Mouse (Mus musculus): ENCODE measurements around the gene Krt27.
A peak's percentile ranks its signal among the peaks of the same experiment; 100 is the strongest.

Gene Krt27

DNA sequence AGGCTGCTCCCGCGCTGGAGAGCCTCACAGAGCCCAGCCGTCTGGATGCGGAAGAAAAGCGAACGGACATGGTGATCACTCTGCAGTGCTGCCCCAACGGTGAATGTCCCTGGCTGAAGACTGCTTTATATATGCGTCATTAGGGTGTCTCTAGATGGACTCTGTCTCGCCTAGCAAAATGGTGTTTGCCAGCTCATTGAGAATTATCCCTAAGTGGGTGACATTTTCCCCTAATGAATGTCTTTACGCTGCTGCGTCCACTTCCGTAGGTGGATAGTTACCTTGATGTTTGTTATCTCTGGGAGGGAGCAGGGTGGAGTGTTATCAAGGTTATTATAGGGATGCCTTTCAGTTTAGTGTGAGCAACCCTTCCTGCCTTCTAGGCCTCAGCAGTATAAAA lies at the start of gene Krt27:
Krt27 (minus strand) TSS at position 101 of the 400 bp plus-strand sequence.
- DNase-seq: no peak

DNA sequence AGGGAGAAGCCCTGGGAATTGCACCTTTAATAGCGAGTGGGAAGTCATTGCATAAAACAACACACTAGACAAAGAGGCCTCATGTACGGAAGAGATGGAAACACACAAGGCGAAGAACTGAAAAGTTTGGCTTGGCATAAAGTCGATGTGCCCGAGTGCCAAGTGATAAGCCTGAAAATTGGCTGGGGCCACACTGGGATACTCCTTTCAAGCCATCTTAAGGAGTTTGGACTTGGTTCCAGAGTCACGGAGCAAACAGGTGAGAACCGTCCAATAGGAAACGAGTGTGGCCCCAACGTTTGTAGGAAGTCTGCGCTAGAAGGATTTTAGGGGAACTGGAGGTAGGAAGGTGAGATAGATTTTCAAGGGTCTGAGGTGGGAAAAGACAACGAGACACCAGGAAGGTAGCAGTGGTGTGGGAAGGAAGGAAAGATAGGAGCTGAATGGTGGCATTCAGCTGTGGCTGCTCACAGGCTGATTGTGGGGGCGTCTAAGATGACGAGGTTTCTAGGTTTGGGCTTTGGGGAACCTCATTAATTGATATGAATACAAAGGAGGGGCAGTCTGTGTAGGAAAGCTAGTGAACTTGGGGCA lies 49.1 kb upstream of the Krt27 start:
- DNase-seq: no peak

DNA sequence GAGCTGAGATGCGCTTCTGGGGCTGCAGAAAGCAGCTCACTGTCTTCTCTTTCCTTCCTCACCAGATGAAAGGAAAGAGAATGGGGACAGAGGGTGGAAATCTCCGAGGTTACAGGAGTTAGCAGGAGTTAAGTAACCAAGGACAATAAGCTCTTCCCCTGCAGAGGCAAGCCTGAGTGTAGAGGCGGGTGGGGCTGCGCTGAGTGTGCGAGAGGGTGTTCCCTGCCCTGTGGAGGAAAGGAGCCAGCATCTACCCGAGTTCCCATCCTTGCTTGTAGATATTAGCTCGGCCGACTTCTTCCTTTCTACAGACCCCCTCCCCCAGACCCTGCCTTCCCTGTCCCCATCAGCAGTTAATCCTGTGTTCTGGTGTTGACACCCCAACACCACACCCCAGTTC lies 47.9 kb upstream of the Krt27 start:
- DNase-seq: no peak

DNA sequence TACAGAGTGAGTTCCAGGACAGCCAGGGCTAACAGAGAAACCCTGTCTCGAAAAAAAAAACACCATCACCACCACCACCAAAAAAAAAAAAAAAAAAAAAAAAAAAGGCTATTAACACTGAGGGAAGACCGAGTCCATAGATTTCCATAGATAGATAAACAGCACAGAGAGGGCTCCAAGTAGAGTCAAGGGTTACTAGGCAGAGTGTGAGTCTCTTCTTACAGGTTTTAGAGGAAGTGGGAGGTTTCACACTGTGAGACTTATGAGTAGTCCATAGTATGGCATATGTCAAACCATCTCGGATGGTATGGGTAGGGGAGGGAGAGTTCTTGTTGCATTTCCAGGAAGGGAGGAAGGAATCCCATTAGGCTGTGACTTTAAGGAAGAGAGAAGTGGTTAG lies 47.2 kb upstream of the Krt27 start:
- DNase-seq: no peak

DNA sequence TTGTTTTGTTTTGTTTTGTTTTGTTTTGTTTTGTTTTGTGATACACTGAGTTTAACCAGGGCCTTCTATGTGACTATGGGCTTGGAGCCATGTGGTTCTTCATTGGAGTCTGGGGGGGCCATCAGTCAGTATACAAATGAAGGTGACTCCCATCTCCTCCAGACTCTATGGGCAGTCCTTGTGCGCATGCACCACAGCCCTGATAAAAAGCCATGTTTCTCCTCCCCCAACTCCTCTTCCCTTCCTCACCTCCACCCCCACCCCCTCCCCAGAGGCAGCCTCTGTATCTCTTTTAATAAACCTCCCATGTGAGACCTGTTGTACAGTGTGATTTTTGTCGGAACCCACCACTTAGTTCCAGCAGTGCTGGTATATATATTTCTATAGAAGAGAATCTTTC lies 45.8 kb upstream of the Krt27 start:
- DNase-seq: no peak

DNA sequence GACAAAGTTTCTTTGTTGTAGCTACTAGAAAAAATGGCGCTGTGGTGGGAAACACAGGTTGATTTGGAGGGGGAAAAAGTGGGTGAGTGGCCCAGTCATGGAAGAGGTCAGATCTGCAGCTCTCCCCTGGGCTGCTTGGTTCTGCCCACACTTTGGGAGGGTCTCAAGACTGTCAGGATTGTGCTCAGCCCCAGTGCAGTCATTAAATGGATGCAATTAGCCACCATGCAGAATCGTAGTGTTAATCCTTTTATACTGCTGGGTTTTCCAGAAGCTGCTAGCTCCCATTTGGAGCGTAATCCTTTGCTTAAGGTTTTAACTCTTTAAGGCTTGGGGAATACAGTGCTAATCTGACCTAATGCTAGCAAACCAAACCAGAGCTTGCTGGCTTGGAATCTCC lies 45.1 kb upstream of the Krt27 start:
- DNase-seq: peak; percentile 79

DNA sequence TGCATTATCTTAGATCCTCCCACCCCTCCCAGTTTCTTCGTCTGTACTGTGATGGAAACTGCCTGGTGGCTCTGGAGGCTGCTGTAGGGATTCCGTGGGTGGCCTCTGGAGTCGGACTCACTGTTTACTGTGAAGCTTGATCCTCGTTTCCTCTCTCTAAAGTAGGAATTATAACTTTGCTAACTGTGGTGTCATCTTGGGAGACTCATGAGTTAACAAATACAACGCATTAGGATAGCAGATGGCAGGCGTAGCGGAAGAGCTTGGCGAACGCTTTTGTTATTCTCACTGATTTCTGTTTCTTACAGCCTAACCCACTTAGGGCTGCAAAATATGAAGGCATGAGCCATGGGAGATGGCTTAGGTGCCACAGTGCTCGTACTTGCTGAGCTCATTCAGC lies 41.6 kb upstream of the Krt27 start:
- no peak for DNase-seq

DNA sequence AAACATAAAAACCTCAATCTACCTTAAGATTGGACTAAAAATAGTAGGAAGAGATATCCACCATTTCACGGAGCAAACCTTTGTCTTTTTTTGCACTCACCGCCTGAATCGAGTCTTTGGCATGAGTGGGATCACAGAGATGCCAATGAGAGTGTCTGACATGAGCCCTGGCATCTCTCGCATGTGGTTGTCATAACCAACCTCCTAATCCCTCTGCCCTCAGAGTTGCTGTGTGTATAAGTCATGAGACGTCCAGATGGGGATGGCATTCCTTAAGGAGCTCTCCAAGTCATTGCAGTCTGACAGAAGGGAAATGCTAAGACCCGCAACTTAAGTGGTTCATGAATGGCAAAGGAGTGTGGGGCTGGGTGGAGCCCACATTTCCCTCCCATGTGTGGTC lies 40.5 kb upstream of the Krt27 start:
- no peak for DNase-seq

DNA sequence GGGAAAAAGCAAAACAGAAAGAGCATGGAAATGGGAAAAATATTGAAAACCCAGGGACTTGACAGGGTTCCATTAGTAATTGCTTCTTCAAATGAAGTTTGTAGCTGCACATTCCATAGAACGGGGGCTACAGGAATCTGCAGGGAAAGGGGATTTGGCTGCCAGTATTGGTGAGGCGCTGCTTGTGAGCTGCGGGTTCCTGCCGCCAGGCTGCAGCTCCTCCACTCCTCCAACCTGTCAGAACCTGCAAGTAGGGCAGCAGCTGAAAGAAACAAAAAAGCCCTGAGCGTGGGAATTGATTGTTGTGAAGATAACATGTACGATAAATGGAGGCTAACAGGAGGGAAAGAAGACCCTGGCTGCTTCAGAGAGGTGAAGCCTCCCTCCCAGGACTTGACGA lies 40.0 kb upstream of the Krt27 start:
- no peak for DNase-seq

DNA sequence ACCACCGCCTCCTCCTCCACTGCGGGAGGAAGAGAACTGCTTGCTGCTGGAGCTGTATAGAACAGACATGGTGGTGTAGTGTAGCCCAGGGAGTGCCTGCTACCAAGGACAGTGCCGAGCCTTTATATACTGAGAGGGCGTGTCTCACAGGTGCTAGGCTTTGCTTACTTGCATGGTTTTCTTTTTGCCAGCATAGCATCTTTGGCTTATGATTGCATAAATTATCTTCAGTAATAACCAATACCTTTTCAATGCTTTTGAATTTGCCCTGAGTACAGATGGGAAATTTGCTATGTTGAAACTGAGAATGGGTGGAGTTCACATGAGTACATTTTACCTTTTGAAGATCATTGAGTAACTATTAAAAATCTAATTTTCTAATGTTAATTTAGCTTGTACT lies 38.4 kb upstream of the Krt27 start, which contains the start of gene Krt10:
Krt10 (minus strand) TSS at position 101 of the 400 bp plus-strand sequence.
- DNase-seq: no peak

DNA sequence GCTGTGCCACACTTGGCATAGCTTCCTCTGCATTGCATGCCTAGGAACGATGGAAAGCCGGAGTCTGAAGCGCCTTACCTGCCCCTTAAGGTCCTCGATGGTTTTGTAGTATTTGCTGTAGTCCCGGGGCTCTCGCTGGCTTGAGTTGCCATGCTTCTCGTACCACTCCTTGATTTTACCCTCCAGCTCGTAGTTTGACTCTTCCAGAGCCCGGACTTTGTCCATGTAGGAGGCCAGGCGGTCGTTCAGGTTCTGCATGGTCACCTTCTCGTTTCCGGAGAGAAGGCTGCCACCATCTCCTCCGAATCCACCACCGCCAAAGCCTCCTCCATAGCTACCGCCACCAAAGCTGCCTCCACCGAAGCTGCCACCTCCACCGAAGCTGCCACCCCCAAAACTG lies 37.8 kb upstream of the Krt27 start:
- DNase-seq: no peak

DNA sequence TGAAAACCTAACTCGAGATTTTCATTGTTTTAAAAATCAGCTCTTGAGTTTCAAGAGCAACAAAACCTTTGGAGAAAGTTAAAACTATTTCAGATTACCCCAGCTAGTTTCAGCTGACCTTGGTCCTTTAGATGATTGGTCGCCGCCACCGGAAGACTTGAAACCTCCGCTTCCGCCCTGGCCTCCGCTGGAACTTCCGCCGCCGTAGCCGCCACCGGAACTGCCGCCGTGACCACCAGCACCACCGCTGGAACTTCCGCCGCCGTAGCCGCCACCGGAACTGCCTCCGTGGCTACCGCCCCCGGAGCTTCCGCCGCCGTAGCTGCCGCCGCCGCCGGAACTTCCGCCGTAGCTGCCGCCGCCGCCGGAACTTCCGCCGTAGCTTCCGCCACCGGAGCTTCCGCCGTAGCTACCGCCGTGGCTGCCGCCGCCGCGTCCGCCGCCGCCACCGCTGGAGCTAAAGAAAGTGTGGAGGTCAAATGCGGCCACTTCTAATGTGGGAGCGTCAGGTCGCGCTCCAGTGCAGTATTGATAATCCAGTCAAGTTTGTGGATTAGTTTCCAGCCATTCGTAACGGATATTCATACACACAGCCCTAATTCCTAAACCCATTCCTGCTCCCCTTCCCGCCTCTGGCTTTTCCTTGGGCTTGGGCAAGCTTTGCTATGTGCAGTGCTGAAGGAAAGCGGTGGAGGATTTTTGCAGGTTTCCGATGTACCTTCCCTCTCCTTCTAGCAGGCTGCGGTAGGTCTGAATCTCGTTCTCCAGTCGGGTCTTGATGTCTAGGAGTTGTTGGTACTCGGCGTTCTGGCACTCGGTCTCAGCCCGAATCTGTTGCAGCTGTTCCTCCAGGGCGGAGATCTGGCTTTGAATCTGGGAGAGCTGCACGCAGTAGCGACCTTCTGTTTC lies 35.2 kb upstream of the Krt27 start:
- DNase-seq: peak; percentile 93

DNA sequence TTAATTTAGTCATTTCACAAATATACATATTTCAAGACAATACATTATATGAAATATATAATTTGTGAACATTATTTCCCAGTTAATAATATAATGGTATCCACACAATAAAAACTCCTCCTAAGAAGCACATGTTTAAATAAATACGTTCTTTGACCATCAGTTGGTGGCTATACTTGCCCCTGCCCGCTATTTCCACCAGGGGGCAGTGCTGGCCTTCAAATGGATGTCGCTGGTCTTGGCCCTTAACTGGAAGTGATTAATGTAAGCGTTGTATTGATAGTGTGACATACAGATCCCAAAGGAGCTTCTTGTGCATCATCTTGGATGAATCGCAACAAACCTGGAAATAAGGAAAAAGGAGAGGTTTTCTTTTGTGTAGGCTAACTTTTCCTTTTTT lies 28.7 kb upstream of the Krt27 start:
- DNase-seq: peak; percentile 82

DNA sequence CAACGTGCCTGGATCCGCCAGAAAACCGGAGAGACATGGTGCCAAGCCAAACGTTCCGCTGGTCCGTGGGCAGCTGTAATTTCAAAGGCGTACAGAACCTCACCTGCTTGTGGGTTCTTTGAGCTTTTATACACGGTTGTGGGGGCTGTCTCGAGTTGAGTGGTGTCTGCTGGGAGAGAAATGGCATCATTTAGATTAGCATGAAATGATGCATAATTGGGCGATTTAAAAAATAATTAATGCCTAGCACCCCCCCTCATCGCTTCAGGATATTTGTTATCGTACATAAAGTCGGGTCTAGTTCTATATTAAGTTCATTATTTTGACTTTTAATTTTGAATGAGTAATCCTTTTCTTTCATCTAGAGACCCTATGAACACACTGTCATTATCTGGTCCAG lies 23.9 kb upstream of the Krt27 start, which contains the start of gene Krt28:
Krt28 (minus strand) TSS at position 101 of the 400 bp plus-strand sequence.
- DNase-seq: no peak

DNA sequence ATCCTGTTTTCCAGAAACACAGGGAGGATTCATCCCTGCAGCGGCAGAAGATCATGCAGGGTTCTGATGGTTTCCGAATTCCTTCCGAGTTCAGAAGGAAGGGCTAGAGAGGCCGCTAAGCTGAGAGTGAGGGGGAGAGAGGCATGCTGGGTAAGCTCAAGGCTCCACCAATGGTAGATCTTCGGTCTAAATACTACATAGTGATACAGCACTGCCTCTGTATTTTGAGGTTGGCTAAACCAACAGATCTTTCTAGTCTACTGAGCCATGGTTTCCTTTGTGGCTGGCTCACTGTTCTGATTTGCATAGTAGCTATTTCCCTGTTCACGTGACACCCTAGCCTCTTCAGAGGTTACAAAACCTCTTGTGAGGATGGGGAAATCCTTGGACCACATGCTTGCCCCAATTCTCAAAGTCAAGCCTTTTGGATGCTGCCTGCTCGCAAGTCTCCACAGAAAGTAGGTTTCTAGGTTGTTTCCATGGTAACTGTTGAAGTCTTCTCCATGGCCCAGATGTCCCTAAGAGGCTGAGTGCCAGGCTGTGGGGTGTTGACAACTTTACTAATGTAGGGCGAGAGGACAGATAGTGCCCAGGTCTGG lies 19.0 kb upstream of the Krt27 start:
- peak; percentile 73 for DNase-seq

DNA sequence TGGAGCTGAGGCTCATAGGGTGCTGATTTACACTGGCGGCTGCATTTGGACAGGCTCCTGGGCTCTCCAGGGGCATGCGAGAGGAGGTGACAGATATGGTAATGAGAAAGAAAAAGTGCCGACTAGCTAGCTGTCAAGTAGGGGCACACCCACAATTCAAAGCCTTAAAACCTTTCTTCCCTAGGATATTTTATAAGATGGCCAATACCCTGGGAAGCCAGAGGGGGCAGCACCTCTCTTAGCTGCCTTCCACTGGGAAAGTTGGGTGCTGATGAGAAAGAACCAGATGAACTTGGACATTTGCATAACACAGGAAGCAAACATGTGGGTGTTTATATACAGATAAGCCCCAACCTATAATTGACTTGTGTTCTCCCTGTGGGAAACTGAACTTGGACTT lies 18.3 kb upstream of the Krt27 start:
- DNase-seq: peak; percentile 59

DNA sequence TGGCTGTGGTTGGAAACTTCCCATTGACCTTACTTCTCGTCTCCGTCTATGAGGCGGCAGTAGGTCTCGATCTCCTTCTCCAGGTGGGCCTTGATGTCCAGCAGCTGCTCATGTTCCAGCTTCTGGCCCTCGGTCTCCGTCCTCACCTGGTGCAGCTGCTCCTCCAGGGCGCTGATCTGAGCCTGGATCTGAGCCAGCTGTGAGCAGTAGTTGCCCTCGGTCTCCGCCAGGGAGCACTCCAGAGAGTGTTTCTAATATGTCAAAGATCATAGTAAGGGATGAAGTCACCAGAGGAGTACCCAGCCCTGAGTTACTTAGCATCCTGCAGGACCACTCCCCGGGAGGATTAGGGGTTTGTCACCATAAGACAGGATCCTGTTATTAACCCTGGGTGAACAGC lies 15.9 kb upstream of the Krt27 start:
- peak; percentile 37 for DNase-seq

DNA sequence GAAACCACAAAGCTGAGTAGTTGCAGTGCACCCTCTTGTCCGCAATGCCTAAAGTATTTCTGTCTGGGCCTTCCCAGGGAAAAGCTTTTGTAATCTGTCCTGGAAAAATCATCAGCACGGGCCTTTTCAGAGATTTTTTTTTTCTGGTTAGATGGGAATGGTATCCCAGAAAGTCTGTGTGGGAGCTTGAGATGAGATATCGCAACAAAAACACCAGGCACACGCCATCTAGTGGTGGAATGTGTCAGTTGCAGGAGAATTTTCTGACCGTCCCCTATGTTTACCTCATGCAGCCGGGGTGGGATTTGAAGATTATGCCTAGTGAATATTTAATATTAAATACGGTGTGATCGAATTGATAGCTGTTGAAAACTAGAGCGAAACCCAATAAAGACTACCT lies 13.5 kb upstream of the Krt27 start:
- DNase-seq: peak; percentile 74

DNA sequence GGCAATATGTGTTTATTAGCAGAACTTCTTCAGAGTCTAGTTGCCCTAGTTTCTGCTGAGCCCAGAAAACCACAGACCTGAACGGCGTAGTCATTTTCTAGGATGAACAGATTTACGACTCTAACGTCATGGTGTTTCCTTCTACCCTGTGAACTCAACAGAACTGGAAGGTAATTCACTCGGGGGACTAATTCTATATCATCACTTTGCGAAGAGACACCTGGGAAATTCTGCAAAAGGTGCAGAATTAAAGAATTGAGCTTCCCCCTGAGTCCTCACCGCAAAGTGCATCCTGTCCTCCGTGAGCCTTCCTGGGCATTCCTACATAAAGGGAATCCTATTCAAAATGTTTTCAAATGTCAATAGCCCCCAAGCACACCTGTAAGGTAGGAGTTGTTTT lies 10.5 kb upstream of the Krt27 start:
- no peak for DNase-seq

DNA sequence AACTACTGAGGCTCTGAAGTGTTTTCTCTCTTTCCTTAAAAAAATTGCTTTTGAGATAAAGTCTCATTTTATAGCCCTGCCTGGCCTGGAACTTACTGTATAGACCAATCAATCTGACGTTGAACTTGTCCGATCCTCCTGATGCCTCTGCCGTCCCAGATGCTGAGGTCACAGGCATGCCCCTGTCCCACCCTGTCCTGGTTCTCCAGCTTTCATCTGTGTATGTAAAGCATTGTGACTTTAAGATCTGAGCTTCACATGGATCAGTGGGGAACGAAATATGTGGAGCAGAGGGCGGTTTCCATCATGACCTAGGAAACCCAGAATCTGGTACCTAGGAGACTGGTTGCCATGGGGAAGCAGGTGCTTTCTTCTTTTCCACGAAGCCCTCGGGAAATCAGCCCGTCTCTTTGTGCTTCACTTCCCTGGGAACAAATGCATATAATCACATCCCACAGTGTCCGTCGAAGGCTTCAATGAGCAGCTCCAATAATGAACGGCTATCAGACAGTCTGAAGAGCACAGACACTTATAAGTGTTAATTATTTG lies 11.5 kb downstream of the Krt27 start:
- peak; percentile 40 for DNase-seq

DNA sequence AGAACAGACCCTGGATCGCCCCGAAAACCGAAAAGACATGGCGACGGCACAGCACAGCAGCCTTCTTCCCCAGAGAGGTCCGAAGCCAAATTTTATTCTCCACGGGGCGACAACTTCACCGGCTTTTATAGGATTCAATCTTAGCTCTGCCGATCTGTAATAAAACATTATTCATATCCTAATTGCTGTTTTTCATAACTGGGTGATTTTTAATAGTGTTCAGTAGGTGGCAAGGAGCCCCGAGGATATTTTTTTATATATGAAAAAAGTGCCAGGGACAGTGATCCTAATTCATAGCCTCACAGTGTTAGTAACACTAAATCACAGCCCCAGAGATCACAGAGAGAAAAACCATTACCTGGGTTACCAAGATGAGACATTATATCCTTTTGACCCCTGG lies 13.0 kb downstream of the Krt27 start, which contains the start of gene Krt26:
Krt26 (minus strand) TSS at position 101 of the 400 bp plus-strand sequence.
- DNase-seq: no peak

DNA sequence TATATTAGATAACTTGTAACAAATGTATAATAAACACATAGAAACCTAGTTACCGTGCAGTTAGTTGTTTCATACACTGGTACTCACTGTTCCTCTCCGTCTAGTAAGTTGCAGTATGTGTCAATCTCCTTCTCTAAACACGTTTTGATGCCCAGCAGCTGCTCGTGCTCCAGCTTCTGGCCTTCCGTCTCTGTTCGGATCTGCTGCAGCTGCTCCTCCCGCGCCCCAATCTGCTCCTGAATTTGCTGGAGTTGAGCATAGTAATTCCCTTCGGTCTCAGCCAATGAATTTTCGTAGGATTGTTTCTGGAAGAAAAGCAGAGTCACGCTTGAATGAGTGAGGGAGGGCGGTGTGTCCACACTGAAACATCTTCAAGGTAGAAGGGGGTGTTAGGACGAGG lies 17.5 kb downstream of the Krt27 start:
- no peak for DNase-seq

DNA sequence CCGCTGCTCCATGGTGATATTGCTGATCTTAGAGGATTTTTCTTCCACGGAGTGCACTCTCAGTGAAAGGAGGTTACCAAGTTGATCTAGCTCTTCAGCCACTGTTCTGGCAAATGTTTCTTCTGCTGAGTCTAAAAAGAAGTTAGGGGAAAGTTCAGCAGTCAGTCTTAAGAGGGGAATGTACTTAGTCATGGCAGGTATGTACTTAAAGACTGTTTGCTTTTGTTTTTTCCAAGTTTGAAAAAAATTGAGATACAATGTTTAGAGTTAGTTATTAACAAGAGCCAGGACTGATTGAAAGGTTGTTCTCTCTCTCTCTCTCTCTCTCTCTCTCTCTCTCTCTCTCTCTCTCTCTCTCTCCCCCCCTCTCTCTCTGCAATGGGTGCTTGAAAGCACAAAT lies 21.2 kb downstream of the Krt27 start:
- no peak for DNase-seq

DNA sequence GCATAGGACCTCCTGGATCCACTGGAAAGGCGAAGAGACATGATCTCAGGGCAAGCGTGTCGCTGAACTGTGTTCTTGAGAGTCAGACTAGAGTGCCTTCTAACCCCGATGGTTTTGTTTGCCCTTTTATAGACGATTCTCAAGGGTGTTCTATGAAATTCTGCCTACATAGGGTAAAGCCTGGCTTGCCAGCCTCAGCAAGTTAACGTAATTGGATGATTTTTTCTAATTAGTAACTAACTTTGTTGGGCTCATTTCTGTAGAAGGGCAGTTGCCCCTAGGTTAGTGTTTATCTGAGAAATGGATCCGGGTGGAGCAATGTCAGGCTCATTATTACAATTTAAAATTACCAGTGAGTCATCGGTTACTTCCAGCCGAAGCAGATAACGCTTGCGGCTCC lies 28.1 kb downstream of the Krt27 start, which contains the start of gene Krt25:
Krt25 (minus strand) TSS at position 101 of the 400 bp plus-strand sequence.
- no peak for DNase-seq
